Mouse (Mus musculus) midbrain, embryonic 10.5 days (tissue): ENCODE data around the gene Atrnl1. TPM values are rescaled to one million over a fixed set of nuclear protein-coding genes. Genes with fewer than 3 reads are reported as not detected.

Experiments
- DNase-seq: peaks from one replicate; pipeline ENCODE4 v3.0.0-alpha.2; 2017; ENCODE audit warnings: low spot score
- H3K27ac ChIP-seq: fragments of 300-500 bp; sonication (generic); replicated peaks from 2 replicates; pipeline ENCODE4 v1.5.1; 2016; ENCODE audit warnings: mild to moderate bottlenecking
- H3K27me3 ChIP-seq: fragments of 300-500 bp; sonication (generic); 2 replicates; pipeline ENCODE4 v1.6.1; 2016; ENCODE audit warnings: low read depth, mild to moderate bottlenecking; ENCODE audit not compliant: poor library complexity, severe bottlenecking
- H3K36me3 ChIP-seq: fragments of 300-500 bp; sonication (generic); 2 replicates; pipeline ENCODE4 v1.6.1; 2016; ENCODE audit warnings: mild to moderate bottlenecking, moderate library complexity
- H3K4me1 ChIP-seq: fragments of 300-500 bp; sonication (generic); 2 replicates; pipeline ENCODE4 v1.6.1; 2016
- H3K4me3 ChIP-seq: fragments of 300-500 bp; sonication (generic); 2 replicates; pipeline ENCODE4 v1.5.1; 2016; ENCODE audit warnings: mild to moderate bottlenecking, moderate library complexity
- H3K9me3 ChIP-seq: fragments of 300-500 bp; sonication (generic); replicated peaks from 2 replicates; pipeline ENCODE4 v1.6.1; 2016; ENCODE audit warnings: mild to moderate bottlenecking
- WGBS: fragments of 180-500 bp; shearing (Covaris S2); methylation state at CpG from one replicate; pipeline ENCODE4 v1.1.7; 2016; 5-methylcytosine and 5-hydroxymethylcytosine counted together
- polyA plus RNA-seq: library from polyadenylated mRNA; unstranded; fragments of >200 nt; fragmentation: Nextera tagmentation; extraction: Ambion mirVana; gene quantifications from 2 replicates; pipeline ENCODE4 v1.2.1, GENCODE M21; 2016

Atrnl1 gene
- polyA plus RNA-seq, 1 experiment from 2014 or later: 3.0 TPM

DNA sequence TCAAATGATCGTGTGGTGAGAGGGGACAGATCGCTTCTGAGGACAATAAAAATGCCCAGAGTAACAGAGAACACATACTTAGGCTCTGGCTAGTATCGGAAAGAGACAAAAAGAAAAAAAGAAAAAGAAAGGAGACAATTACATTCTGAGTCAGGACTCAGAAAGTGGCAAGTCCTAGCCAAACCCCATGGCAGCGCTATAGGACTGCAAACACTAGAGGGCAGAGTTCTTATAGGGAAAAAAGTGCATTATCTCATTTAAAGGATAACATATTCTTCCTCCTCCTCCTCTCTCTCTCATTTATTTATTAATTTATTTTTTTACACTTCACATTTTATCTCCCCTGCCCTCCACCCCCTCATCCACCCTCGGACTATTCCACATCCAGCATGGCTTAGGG, 461.6 kb downstream of the Atrnl1 start:
- Histone ChIP-seq H3K27ac (no peak overlapping the region), H3K36me3 (no peaks in the 10 kb centered on the region), H3K9me3 (no peaks in the 10 kb centered on the region), H3K4me1 (peaks cover 8% of the 10 kb centered on the region; the same call in 1 of the 2 replicates), H3K27me3 (no peaks in the 10 kb centered on the region), H3K4me3 (no peak overlapping the region)
- 80% methylated on average over 5 of the region's 5 CpGs for WGBS
- no peak for DNase-seq

DNA sequence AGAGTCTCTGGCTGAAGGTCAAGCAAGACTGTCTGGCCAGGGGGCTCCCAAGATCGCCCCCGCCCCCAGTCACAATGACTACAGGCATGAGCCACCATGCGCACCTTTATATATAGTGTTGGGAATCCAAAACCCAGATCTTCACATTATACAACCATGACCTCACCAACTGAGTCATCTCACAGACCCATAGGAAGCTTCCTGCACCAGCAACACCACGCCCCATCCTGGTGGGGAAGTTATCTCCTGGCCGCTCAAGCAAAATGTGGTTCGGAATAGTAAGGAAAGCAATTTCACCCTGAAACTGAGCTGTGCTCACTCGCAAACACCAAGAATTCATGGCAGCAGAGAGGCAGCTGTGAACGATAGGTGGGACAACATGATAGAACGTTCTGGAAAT, 462.0 kb downstream of the Atrnl1 start:
- H3K27me3 ChIP-seq: no peaks in the 10 kb centered on the region
- H3K9me3 ChIP-seq: no peaks in the 10 kb centered on the region
- no peaks in the 10 kb centered on the region for H3K36me3 ChIP-seq
- DNase-seq: no peak
- H3K27ac ChIP-seq: no peak overlapping the region
- WGBS: 93% methylated on average over 9 of the region's 9 CpGs
- H3K4me3 ChIP-seq: no peak overlapping the region
- peaks cover 8% of the 10 kb centered on the region; the same call in 1 of the 2 replicates for H3K4me1 ChIP-seq

GRCm38 (mm10) chr19:58075252-58075651, 464.4 kb downstream of the Atrnl1 start:
- no peaks in the 10 kb centered on the region for H3K36me3 ChIP-seq
- no peak for DNase-seq
- 67% methylated on average over 6 of the region's 6 CpGs for WGBS
- H3K27me3 ChIP-seq: no peaks in the 10 kb centered on the region
- H3K27ac ChIP-seq: no peak overlapping the region
- peaks cover 8% of the 10 kb centered on the region; the same call in 1 of the 2 replicates for H3K4me1 ChIP-seq
- no peak overlapping the region for H3K4me3 ChIP-seq
- no peaks in the 10 kb centered on the region for H3K9me3 ChIP-seq

DNA sequence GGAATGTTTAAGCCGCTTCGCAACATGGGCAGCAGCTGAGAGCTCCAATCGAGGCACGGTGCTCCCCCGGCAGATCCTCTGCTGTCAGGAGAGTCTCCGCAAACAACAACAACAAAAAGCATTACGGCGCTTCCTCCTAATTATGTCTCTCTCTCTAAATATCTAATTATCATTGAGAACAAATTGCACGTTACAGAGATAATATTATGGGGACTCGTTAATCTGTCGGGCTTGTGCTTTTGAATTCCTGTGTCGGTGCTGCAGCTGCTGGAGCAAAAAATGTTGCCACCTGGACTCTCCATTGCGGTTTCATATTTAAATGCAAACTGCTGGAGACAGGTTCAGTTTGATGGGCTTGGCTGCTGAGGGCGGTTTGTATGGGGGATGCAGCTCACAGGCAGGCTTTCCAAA, 466.1 kb downstream of the Atrnl1 start:
- Histone ChIP-seq H3K9me3 (no peaks in the 10 kb centered on the region), H3K27ac (no peak overlapping the region)

GRCm38 (mm10) chr19:58077529-58078070, 466.8 kb downstream of the Atrnl1 start:
- WGBS: 87% methylated on average over 10 of the region's 10 CpGs
- no peak for DNase-seq
- Histone ChIP-seq H3K27me3 (no peaks in the 10 kb centered on the region), H3K9me3 (no peaks in the 10 kb centered on the region), H3K36me3 (no peaks in the 10 kb centered on the region), H3K27ac (no peak overlapping the region), H3K4me1 (peaks cover 8% of the 10 kb centered on the region; the same call in 1 of the 2 replicates), H3K4me3 (no peak overlapping the region)

More for the DNA sequence above, 466.1 kb downstream of the Atrnl1 start:
- Histone ChIP-seq H3K4me1 (peaks cover 8% of the 10 kb centered on the region; the same call in 1 of the 2 replicates), H3K27me3 (no peaks in the 10 kb centered on the region), H3K4me3 (no peak overlapping the region), H3K36me3 (no peaks in the 10 kb centered on the region)
- DNase-seq: no peak
- 74% methylated on average over 14 of the region's 14 CpGs for WGBS

DNA sequence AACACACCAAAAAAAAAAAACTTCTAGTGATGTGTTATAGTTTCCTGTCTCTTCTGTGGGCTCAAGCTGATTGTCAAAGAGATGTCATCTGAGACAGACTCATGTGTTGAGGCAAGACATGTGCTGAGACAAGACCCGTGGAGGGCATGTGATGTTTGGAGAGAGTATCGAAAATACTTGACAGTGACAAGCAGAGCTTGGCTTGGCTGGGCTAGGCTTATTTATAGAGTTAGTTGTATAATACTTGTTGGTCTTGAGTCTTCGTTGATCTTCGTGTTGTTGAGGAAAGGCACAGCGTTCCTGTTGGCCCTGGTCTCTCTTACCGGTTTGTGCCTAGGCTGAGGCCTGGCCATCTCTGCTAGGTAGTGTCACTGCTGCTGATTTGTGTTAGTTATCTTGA, 469.3 kb downstream of the Atrnl1 start:
- 95% methylated on average over 6 of the region's 6 CpGs for WGBS
- DNase-seq: no peak
- H3K4me1 ChIP-seq: peaks cover 7% of the 10 kb centered on the region; the same call in 1 of the 2 replicates
- H3K4me3 ChIP-seq: no peak overlapping the region
- H3K9me3 ChIP-seq: no peaks in the 10 kb centered on the region
- no peaks in the 10 kb centered on the region for H3K27me3 ChIP-seq
- H3K27ac ChIP-seq: no peak overlapping the region
- no peaks in the 10 kb centered on the region for H3K36me3 ChIP-seq

GRCm38 (mm10) chr19:58082751-58083150, 471.9 kb downstream of the Atrnl1 start:
- WGBS: 96% methylated on average over 19 of the region's 19 CpGs
- H3K4me1 ChIP-seq: no peaks in the 10 kb centered on the region
- no peaks in the 10 kb centered on the region for H3K27me3 ChIP-seq
- no peak overlapping the region for H3K27ac ChIP-seq
- no peaks in the 10 kb centered on the region for H3K36me3 ChIP-seq
- no peaks in the 10 kb centered on the region for H3K9me3 ChIP-seq
- H3K4me3 ChIP-seq: no peak overlapping the region
- no peak for DNase-seq

DNA sequence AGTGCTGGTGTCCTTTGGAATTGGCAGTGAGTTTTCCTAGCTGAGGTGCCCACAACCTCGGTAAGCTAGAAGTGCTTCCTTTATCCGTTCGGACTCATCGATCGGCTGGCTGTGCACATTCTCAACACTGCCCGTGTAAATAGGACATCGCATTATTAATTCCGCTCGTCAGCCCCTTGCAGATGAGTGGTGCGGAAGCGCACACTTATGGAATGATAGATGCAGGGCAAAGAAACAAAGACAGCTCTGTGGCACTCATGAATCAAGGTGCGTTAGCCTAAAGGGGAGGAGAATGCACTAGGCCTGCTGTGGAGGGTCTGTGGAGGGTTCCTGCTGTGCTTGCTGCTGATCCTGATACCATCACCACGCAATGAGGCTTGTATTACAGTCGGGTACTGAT, 474.0 kb downstream of the Atrnl1 start:
- no peaks in the 10 kb centered on the region for H3K9me3 ChIP-seq
- no peaks in the 10 kb centered on the region for H3K36me3 ChIP-seq
- H3K27ac ChIP-seq: no peak overlapping the region
- 91% methylated on average over 14 of the region's 14 CpGs for WGBS
- no peaks in the 10 kb centered on the region for H3K27me3 ChIP-seq
- no peak overlapping the region for H3K4me3 ChIP-seq
- DNase-seq: no peak
- 0 out of 2 replicates have a peak, but pooled peaks cover 3% of the 10 kb centered on the region for H3K4me1 ChIP-seq

GRCm38 (mm10) chr19:58086734-58087133, 475.9 kb downstream of the Atrnl1 start:
- H3K36me3 ChIP-seq: no peaks in the 10 kb centered on the region
- 95% methylated on average over 8 of the region's 8 CpGs for WGBS
- no peak overlapping the region for H3K4me3 ChIP-seq
- no peaks in the 10 kb centered on the region for H3K27me3 ChIP-seq
- no peaks in the 10 kb centered on the region for H3K9me3 ChIP-seq
- no peak for DNase-seq
- H3K27ac ChIP-seq: no peak overlapping the region
- 0 out of 2 replicates have a peak, but pooled peaks cover 3% of the 10 kb centered on the region for H3K4me1 ChIP-seq

GRCm38 (mm10) chr19:58087901-58088300, 477.1 kb downstream of the Atrnl1 start:
- Histone ChIP-seq H3K4me3 (no peak overlapping the region), H3K27me3 (no peaks in the 10 kb centered on the region), H3K9me3 (no peaks in the 10 kb centered on the region), H3K36me3 (no peaks in the 10 kb centered on the region), H3K27ac (no peak overlapping the region), H3K4me1 (0 out of 2 replicates have a peak, but pooled peaks cover 3% of the 10 kb centered on the region)
- no peak for DNase-seq
- WGBS: 82% methylated on average over 1 of the region's 1 CpGs

- Histone ChIP-seq H3K27me3 (no peaks in the 10 kb centered on the region), H3K4me1 (0 out of 2 replicates have a peak, but pooled peaks cover 3% of the 10 kb centered on the region), H3K4me3 (no peak overlapping the region), H3K27ac (no peak overlapping the region), H3K9me3 (no peaks in the 10 kb centered on the region), H3K36me3 (no peaks in the 10 kb centered on the region)
- 83% methylated on average over 7 of the region's 7 CpGs for WGBS
- no peak for DNase-seq
These were observed 477.6 kb downstream of the Atrnl1 start for GRCm38 (mm10) chr19:58088433-58088832.

DNA sequence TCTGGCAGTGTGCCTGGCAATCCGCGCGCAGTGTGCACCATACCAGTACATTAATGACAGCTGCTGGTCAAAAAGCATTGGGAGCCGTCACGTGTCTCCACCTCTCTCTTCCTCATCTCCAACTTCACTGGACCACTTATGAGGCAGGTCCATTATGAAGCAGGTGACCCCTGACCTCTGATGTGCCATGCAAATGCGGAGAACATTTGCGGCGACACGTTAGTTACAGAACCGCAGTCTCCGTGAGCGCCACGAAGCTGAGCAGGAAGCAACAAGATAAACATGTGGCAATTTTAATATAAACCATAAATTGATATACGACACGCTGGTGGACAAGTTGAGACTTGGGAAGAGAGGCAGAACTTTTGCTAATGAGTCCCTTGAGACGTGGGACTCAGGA, 481.1 kb downstream of the Atrnl1 start:
- Histone ChIP-seq H3K36me3 (no peaks in the 10 kb centered on the region), H3K9me3 (no peaks in the 10 kb centered on the region), H3K4me1 (0 out of 2 replicates have a peak, but pooled peaks cover 6% of the 10 kb centered on the region), H3K27ac (no peak overlapping the region), H3K27me3 (no peaks in the 10 kb centered on the region), H3K4me3 (no peak overlapping the region)
- WGBS: 96% methylated on average over 16 of the region's 16 CpGs
- no peak for DNase-seq

DNA sequence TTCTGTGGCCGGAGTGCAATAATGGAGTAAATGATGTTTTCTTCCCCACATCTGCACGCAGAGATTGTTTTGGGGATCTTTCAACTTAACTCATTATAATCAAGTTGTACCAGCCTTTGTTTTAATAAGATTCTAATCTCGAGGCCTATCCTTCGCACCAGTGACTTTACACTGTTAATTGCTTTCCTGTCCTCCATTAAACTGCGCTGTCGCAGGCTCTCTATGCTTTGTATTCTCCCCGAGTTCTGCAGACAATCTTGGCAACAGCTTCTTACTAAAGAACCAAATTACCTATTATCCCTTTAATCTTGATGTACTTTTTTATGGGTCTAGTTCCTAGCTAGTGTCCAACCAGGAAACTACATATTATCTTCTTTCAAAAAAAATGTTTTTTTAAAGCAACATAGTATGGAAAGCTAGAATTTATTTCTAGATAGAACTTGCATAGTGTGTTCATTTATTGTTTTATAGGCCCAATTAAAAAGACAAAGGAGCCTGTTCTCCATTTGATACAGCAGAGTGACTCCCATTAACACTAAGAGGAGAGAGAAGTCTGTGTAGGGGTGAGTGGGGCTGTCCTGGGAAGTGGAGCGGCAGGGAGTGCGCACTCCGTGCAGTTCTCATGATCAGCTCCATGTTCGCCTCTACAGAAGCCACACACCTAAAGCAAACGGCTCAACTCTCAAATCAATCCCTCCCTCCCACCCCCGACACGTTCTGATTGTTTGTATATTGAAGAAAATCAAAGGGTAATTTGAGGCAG, 484.1 kb downstream of the Atrnl1 start:
- H3K4me1 ChIP-seq: 0 out of 2 replicates have a peak, but pooled peaks cover 3% of the 10 kb centered on the region
- no peaks in the 10 kb centered on the region for H3K36me3 ChIP-seq
- no peak for DNase-seq
- H3K27ac ChIP-seq: no peak overlapping the region
- H3K9me3 ChIP-seq: no peaks in the 10 kb centered on the region
- H3K4me3 ChIP-seq: no peak overlapping the region
- H3K27me3 ChIP-seq: peaks cover 4% of the 10 kb centered on the region; the same call in 1 of the 2 replicates
- WGBS: 61% methylated on average over 14 of the region's 14 CpGs
